Mouse (Mus musculus) embryo, embryonic 9.5 days (tissue): ENCODE data around the gene Mettl11b.
"Not testable (repeated sequence)": the region's sequence is repeated elsewhere in the genome, so short reads cannot be mapped to it uniquely, and the experiment has no call there.

Experiments
- DNase-seq: peaks from one replicate; pipeline ENCODE4 v3.0.0-alpha.2; 2017; ENCODE audit errors: extremely low spot score

The Mettl11b gene

GRCm38 (mm10) chr1:163725106-163725759 is at the start of gene Mettl11b:
Gene Mettl11b (minus strand): TSS chr1:163725232.
- no peak for DNase-seq

- DNase-seq = no peak
These were observed 32.6 kb upstream of the Mettl11b start for GRCm38 (mm10) chr1:163757462-163758207.

- no peak for DNase-seq
These were observed 26.4 kb upstream of the Mettl11b start for GRCm38 (mm10) chr1:163751360-163751992.

- DNase-seq = no peak
These were observed 12.2 kb upstream of the Mettl11b start for GRCm38 (mm10) chr1:163737239-163737533.

- no peak for DNase-seq
These were observed 11.6 kb upstream of the Mettl11b start for GRCm38 (mm10) chr1:163736441-163737238.

- DNase-seq = not testable (repeated sequence)
These were observed 6.1 kb upstream of the Mettl11b start for GRCm38 (mm10) chr1:163731166-163731565.

- no peak for DNase-seq
These were observed 1.1 kb downstream of the Mettl11b start for GRCm38 (mm10) chr1:163723913-163724312.

- no peak for DNase-seq
These were observed 16.4 kb downstream of the Mettl11b start for GRCm38 (mm10) chr1:163708618-163709017.

GRCm38 (mm10) chr1:163700571-163700970 is 24.5 kb downstream of the Mettl11b start:
- DNase-seq = no peak

- no peak for DNase-seq
These were observed 25.3 kb downstream of the Mettl11b start for GRCm38 (mm10) chr1:163699702-163700101.

- DNase-seq = no peak
These were observed 33.2 kb downstream of the Mettl11b start for GRCm38 (mm10) chr1:163691860-163692259.

- no peak for DNase-seq
These were observed 42.0 kb downstream of the Mettl11b start for GRCm38 (mm10) chr1:163682935-163683430.

- DNase-seq = no peak
These were observed 42.9 kb downstream of the Mettl11b start for GRCm38 (mm10) chr1:163682127-163682526.

GRCm38 (mm10) chr1:163672866-163673265 is 52.2 kb downstream of the Mettl11b start:
- DNase-seq = no peak

GRCm38 (mm10) chr1:163671326-163671725 is 53.7 kb downstream of the Mettl11b start:
- no peak for DNase-seq

GRCm38 (mm10) chr1:163670702-163671101 is 54.3 kb downstream of the Mettl11b start:
- DNase-seq = no peak

- no peak for DNase-seq
These were observed 55.1 kb downstream of the Mettl11b start for GRCm38 (mm10) chr1:163669936-163670335.

GRCm38 (mm10) chr1:163662416-163662815 is 62.6 kb downstream of the Mettl11b start:
- DNase-seq = no peak

GRCm38 (mm10) chr1:163658535-163658928 is 66.5 kb downstream of the Mettl11b start:
- no peak for DNase-seq

- no peak for DNase-seq
These were observed 67.1 kb downstream of the Mettl11b start for GRCm38 (mm10) chr1:163657766-163658534.

- no peak for DNase-seq
These were observed 68.0 kb downstream of the Mettl11b start for GRCm38 (mm10) chr1:163657056-163657455.
